Mouse (Mus musculus): ENCODE results near the gene Asic2.

Asic2 gene

DNA sequence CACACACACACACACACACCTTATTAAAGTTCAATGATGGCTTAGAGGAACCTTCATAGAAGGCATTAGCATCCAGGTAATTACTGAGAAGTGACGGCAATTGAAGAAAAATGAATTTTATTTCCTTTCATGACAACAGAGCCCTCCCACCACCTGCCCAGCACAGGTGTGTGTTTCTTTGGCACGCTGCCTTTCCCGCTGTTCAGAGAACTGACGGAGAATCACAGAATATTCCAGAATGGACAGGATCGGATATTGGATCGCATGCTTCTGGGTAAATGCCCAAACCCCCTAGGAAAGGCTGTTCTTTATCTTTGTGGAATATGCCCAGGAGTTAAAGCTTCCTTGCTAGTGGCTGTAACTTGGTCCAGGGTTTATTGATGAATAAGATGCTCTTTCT is 954.8 kb downstream of the Asic2 start:
- no peak for DNase-seq (ENCODE audit: low read depth, low spot score)

DNA sequence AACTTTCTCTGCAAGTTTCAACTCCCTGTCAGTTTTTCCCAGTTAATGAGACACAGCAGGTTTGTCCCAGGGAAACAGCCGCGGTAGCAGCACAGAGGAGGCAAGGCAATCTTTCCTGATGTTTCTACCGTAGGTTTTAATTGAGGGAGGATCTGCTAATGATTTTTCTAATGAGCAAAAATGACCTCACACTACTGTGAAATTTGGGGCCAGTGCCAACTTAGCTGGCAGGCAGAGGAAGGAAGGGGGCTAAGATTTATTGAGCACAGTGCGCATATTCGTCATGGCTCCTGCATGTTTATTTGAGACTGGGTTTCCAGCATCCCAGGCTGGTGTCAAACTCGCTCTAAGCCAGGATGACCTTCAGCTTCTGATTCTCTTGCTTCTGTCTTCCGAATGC is 957.5 kb downstream of the Asic2 start:
- DNase-seq (ENCODE audit: low read depth, low spot score): no peak

DNA sequence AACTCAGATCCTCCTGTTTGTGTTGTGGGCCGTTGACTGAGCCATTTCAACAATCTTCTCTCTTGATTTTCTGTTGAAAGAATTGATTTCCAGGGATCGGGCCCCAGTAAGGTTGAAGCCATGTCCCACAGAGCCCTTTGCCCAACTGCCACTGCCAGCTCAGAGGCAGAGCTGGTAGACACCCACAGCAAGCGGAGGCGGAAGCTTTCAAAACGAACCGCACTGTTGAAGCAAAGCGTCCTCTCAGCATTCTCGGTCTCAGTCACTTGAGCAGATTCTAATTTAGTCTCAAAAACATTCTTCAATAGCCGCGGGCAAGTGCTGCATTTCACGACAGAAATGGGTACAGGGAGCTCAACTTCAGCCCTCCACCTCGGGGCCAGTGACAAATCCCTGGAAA is 958.9 kb downstream of the Asic2 start:
- peak; percentile 53 for DNase-seq (ENCODE audit: low read depth, low spot score)

DNA sequence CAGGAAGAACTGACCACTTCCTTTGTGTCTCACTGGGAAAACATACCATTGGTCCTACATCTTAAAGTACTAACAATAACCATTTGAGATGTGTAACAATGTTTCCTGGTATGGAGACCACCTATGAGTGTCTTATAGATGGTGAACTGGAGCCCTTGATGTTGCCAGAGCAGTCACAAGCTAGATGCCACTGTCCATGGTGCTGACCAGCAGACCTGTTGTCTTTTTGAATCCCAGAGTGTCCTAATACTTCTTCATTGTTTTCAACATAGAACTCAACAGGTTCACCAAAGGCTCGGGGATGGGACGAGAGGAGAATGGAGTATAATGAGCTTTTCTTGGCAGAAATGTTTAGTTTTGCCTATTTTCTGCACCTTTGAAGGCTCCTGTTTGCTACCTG is 962.4 kb downstream of the Asic2 start:
- DNase-seq (ENCODE audit: low read depth, low spot score): no peak

DNA sequence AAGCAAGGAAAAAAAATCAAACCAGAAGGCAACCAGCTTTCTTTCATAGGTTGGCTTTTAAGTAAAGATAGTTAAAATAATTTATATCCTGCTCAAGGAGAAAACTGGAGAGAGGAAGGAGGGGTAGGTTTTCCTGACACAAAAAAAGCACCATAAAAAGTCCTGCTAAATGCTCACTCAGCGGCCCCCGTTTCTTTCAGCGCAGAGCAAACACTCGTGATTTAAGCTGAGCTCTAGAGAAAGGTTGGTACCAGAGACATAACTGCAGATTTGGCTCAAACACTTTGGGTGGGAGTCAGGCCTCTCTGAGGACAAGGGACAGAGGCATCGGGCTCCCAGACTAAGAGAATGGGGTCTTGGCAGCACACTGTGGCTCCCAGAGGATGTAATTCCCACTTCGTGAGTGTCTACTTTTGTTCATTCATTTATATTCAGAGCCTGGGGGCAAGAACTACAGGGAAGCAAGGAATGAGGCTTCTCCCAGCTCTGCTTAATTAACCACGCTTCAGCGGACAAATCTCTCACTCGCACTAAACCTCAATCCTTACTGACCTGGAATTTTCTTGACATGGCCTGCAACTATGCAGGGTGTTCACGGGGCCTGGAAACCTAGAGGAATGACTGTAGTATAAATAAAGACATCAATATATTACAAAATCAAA is 965.4 kb downstream of the Asic2 start:
- peak; percentile 35 for DNase-seq (ENCODE audit: low read depth, low spot score)

DNA sequence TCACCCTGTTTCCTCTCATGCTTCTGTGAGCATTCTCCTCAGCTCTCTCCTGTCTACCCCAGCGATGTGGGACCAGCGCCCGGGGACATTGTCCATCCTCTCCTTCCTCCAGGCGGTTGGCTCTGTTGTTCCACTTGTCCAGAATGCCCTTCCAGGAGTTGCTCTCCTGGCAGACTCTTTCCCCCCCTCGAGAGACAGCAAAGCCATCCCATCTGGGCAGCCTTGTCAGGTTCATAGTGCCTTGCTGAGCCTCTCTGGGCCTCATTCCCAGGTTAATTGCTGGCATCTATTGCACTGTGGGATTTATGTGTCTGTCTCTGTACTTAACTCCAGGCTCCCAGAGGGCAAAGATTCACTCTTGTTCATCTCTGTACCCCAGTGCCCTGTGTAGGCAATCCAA is 972.6 kb downstream of the Asic2 start:
- DNase-seq (ENCODE audit: low read depth, low spot score): no peak

DNA sequence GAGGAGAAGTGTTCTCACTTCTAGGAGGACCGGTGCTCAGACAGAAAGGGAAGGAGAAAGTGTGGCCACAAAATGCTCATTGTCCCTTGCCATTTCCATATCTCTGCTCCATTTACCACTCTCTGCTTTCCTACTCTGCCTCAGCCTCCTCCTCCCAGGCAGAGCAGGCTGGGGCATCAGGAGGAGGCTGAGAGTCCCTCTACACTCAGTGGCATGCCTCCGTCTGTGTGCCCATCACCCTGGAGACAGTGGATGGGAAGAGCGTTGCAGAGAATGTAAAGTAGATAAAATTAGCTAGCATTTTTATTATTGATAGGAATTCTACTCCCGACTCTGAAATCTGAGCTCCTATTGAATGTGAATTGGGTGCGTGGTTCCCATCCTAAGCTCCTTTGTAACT is 984.7 kb downstream of the Asic2 start:
- no peak for DNase-seq (ENCODE audit: low read depth, low spot score)

DNA sequence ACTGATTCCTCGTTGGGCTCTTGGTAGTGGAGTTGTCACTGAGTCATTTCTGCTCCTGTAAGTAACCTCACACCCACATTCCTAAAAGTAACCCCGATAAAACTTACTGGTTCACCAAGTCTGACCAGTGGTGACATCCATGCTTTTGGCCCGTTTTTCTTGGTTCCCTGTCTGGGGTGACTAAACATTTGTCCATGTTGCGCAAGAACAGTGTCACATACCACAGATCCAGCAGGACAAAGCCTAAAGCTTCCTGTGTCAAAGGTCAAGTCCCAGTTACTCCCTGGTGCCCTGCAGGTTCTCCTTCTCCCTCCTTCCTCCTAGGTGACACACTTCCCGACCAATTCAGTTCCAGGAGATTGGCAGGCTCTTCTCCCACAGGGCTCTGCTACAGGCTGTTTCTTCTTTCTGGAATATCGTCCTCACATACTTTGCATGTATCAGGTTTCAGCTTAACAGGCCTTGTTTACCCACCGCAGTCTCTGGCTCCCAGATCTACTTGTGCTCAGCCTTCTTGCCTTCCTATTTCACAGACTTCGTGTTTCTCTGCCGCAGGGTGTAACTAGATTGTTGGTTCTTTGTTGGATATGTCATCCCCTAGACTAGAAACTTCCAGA is 991.9 kb downstream of the Asic2 start:
- DNase-seq (ENCODE audit: low read depth, low spot score): no peak

DNA sequence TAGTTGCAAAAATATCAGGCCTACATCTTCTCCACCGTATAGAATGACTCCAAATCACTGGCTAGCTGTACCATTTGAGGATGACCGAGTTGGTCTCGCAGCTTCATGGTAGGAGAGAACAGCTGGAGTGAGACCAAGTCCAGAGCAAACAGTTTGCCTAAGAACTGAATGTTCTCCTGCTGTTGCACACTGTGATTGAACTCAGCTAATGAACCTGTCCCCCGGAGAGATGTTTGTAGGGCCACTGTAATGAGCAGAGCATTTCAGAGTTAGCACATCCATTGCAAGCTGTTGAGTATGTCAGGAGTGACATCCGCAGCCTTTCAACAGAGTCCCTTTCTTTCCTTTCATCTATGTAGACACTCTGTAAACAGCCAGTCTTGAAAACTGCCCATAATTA is 993.6 kb downstream of the Asic2 start:
- DNase-seq (ENCODE audit: low read depth, low spot score): no peak

DNA sequence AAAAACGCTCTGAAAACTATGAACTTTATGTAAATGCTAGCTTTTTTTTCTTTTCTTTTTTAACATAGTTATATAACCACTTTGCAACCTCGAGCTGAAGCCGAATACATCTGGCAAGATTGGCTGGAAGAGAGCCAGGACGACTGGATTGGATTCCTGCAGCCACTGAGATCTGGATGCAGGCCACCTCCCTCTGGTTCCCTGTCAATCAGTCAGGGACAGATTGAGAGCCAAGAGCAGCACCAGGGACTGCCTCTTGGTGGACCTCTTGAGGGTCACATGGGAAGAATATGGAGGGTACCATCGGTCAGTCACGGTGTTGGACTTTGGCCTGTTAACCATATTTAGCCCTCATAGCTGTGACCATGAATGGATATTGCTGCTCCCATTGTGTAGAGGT is 994.3 kb downstream of the Asic2 start:
- DNase-seq (ENCODE audit: low read depth, low spot score): no peak

DNA sequence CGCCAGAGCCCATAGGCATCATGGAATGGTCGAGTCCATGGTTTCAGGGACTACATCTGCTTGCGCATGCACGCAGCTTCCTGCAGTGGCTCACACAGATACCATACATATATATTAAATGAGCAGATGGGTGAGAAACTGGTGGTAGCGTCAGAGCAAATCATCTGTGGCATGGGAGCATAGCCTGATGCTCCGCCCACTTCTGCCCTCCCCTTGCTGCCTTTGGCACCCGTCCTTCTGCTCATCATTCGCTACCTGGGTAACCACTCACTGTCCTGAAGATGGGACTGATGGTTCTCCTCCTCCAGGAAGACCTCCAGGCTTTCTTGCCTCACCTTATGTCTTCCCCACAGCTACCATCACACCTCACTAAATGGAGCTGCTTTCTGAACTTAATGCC is 995.0 kb downstream of the Asic2 start:
- no peak for DNase-seq (ENCODE audit: low read depth, low spot score)

DNA sequence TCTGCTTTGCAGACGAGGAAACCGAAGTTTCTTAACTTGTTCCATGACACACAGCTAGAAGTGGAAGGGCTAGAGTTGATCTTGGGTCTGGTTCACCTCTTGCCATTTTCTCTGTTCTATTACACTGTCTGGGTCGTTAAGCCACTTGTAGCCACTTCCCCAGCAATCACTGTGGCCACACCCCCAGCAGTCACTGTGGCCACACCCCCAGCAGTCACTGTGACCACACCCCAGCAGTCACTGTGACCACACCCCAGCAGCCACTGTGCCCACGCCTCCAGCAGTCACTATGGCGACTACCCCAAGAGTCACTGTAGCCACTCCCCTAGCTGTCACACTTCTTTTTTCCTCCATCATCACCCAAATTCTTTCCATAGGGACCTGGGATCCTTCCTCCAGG is 1000.7 kb downstream of the Asic2 start:
- DNase-seq (ENCODE audit: low read depth, low spot score): no peak

DNA sequence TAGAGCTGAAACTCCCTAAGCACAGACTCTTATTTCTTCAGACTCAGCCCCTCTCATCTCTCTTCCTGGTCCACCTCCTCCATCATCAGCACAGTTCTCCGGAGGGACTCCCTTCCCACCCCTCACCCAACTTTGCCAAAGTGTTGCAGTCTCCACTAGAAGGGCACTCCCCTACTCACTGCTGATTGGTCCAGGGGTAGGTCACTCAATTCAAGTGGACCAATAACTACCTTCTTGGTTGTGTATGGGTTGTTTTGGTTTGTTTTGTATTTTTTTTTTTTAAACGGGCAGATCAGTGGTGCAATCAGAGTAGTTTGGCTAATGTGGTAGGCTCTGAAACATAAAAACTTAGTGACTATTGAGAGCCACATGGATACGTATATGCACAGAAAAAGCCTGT is 1002.2 kb downstream of the Asic2 start:
- no peak for DNase-seq (ENCODE audit: low read depth, low spot score)

DNA sequence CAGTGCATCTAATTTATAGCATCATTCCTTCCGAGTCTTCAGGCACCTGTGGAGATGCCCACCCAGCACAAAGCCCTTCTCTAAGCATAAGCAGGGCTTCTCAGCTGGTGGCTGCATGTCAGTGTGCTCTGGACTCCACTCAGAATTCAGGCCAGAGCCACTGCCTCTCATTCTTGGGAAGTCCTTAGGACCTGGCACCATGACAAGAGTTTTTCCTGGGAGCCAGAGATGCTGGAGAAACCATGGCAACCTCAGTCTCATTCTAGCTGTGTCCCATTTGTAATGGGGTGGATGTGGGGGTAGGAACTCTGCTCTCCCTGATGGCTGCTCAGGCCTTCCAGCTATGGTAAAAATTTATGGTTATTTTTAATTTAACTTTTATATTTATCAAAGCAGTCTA is 1006.9 kb downstream of the Asic2 start:
- peak; percentile 67 for DNase-seq (ENCODE audit: low read depth, low spot score)

DNA sequence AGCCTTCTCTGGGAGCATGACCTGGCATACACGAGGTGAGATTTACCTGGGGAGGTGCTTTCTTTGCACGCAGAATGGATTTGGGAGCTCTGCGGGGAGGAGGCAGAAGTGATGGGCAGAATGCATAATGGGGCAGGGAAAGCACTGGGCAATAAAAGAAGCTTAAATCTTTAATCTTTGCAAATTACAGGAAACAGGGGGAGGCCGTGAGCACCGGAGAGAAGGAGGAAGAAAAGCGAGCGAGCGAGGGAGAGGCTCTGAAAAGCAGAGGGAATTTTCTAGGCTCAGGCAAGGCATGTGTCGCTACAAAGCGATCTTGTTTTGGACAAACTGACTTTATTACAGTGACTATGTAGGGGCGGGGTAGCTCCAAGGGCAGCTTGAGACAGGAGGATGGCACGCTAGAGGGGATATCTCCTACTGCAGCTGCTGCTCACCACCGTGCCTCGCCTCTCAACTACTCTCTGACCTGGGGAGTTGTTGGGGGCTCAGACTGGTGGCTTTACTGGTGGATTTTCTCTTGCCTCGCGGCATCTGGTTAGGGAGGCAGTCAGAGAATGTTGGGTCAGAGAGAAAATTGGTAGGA is 1010.1 kb downstream of the Asic2 start:
- no peak for DNase-seq (ENCODE audit: low read depth, low spot score)

DNA sequence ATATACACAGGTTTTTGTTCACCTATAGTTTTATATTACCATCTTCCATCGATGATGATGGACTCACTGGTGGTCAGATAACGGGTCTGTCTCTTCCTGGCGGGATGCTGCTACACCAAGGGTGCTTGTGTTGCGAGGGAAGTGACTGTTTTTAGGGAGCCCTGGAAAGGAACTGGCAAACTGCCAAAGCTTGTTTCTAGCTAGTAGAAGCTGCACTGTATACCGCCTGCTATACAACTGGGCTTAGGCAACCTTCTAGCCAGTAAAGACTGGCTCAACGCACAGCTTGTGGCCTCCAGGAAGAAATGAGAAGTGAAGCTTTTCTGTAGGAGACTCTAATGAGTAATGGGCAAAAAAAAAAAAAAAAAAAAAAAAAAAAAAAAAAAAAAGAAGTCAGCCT is 1012.3 kb downstream of the Asic2 start:
- DNase-seq (ENCODE audit: low read depth, low spot score): no peak

DNA sequence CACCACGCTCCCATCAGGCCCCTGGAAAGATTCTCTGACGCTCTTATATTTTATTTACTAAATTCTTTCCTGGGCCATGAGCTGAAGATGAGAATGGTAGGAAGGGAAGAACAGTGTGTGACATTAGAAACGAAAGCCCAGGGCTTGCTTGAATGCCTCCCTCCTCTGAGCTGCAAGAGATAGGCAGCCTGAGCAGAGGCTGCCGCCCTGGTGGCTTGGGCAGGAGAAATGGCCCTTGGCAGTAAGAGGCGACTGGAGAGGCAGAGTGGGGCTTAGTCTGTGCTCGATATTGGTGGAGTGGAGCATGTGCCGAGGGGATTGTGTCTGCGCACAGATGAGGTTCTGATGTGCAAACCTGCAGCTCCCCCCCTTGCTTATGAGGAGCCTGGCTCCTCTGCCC is 1014.1 kb downstream of the Asic2 start:
- DNase-seq (ENCODE audit: low read depth, low spot score): no peak

DNA sequence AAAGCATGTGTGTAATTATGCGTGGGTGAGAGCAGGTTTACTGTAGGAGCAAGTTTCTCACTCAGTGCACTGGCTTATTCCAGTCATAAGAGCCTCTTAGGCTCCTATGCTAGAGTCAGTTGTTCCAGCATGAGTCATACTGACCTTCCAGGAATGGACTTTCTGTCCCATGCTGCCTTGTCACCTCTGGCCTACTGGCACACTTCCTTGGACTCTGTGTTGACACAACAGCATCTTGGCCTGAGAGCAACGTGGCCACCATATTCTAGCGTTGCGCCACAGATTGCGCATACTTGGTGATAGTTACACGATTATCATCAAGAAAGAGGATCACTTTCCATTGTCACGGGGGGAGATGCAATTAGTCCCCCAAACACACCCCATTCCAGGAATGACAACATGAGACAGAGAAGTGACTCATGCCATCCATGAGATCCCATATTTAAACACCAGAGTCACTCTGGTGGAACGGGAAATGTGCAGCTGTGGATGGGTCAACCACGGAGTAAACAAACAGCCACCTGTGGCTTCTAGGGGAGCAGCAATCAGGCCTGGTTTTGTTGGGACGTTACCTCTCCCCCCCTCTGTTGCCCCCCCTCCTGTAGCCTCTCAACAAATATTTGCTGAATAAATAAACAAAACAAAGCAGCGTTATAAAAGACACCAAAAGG is 1019.1 kb downstream of the Asic2 start:
- DNase-seq (ENCODE audit: low read depth, low spot score): no peak

DNA sequence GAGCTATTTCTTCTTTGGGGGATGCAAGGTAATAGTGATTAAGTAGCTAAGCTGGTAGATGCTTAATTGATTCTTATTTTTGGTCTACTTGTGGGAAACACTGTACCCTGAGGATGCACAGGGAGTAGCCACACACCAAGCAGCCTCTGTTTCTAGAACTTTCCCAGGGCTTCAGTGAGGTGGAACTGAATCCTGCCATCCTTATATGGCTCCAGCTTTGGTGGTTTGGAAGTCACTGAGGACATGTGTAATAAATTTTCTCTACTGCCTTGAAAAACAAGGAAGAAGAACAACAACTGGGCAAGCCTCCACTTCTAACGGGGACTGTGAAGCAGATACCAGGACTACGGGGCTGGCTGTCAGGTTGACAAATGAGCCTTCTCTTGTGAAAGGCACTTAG is 1020.2 kb downstream of the Asic2 start:
- DNase-seq (ENCODE audit: low read depth, low spot score): no peak

DNA sequence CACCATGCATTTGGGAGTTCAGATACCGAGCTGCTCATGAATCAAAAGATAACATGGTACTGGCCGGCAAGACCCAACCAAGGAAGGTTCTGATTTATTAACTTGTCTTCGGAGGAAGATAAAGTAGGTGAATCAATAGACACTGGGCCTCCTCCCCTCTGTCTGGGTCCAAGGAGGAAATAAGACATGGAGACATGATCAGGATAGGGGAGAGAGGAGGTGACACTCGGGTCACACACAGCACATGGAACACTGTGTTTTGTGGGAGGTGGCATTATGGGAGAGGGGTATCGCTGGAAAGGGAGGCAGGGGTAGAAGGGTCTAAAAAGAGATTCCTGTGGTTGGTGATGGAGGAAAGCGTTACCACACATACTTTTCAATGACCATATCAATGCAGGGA is 1022.1 kb downstream of the Asic2 start:
- DNase-seq (ENCODE audit: low read depth, low spot score): no peak

DNA sequence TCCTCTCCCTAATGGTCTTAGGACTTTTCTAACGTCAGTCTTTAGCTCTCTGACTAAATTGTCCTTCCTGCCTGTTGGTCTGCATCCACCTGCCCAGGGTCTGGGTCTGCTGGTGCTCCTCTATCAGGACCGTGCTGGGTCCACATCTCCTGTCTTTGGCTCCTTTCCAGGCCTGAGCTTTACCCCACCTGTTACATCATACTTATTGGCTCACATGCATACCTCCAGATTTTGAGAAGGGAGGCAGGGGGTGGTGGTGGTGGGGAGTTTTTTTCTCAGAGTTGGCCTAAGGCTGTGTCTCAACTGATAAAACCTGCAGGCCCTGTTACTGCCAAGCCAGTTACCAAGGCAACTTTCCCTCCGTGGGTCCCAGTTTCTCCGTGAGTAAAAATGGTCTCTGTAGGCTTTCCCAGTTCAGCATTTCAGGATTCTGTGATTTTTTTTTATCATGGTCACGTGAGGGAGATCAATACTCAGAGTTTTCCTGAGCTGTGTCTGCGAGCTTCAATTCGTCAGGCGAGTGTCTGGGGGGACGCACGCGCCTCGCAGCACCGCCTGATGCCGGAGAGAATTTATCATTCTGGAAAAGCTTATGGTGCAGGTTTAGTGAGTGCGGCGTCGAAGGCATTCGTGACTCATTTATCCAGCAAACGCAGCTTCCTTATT is 1044.8 kb downstream of the Asic2 start:
- peak; percentile 66 for DNase-seq (ENCODE audit: low read depth, low spot score)

DNA sequence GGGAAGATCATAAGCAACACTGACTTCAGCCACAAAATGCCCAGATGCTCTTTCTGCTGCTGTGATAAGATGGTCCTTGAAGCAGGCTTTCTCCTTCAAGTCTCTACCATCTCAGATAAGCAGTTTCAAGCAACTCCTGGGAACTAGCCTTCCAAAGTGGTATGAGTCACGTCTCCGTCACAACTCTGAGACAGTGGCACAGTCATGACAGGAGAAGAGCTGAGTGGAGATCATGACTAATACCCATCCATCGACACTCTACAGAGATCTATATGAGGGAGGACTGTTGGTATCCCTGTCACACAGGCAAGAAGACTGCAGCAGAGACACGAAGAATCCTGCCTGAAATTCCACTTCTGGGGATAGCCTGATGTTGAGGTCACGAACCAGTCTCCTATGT is 1049.9 kb downstream of the Asic2 start:
- DNase-seq (ENCODE audit: low read depth, low spot score): peak; percentile 34
